Mouse (Mus musculus) limb, embryonic 14.5 days (tissue): ENCODE measurements around the gene Agbl2. TPM values are rescaled to one million over a fixed set of nuclear protein-coding genes. Genes with fewer than 3 reads are reported as not detected.

Source experiments
- ATAC-seq: fragments of 200-750 bp; cut with Nextera tagmentation; 2 replicates; pipeline ENCODE4 v1.8.0; 2017; ENCODE audit warnings: low read depth, moderate number of reproducible peaks, moderate TSS enrichment; ENCODE audit not compliant: low FRiP score
- DNase-seq: peaks from one replicate; pipeline ENCODE4 v3.0.0-alpha.2; 2015; ENCODE audit warnings: low spot score
- H3K27ac ChIP-seq: fragments of 300-500 bp; sonication (generic); replicated peaks from 2 replicates; pipeline ENCODE4 v1.5.1; 2014; ENCODE audit warnings: low read depth, mild to moderate bottlenecking, low read length, moderate library complexity, mixed read lengths
- H3K27me3 ChIP-seq: fragments of 300-500 bp; sonication (generic); 2 replicates; pipeline ENCODE4 v1.6.1; 2014; ENCODE audit warnings: low read length, mixed read lengths; ENCODE audit not compliant: control insufficient read depth, insufficient read depth
- H3K36me3 ChIP-seq: fragments of 300-500 bp; sonication (generic); 2 replicates; pipeline ENCODE4 v1.6.1; 2014; ENCODE audit warnings: mild to moderate bottlenecking, low read length, moderate library complexity, mixed read lengths; ENCODE audit not compliant: control insufficient read depth, insufficient read depth
- H3K4me1 ChIP-seq: fragments of 300-500 bp; sonication (generic); 2 replicates; pipeline ENCODE4 v1.6.1; 2014; ENCODE audit warnings: antibody characterized with exemption, low read length, mixed read lengths; ENCODE audit not compliant: control insufficient read depth, insufficient read depth
- H3K4me2 ChIP-seq: fragments of 300-500 bp; sonication (generic); replicated peaks from 2 replicates; pipeline ENCODE4 v1.6.1; 2014; ENCODE audit warnings: low read depth, mild to moderate bottlenecking, low read length, moderate library complexity; ENCODE audit not compliant: severe bottlenecking
- H3K4me3 ChIP-seq: fragments of 300-500 bp; sonication (generic); replicated peaks from 2 replicates; pipeline ENCODE4 v1.5.1; 2014; ENCODE audit warnings: low read length
- H3K9ac ChIP-seq: fragments of 300-500 bp; sonication (generic); 2 replicates; pipeline ENCODE4 v1.6.1; 2014; ENCODE audit warnings: mild to moderate bottlenecking, low read depth, low read length, moderate library complexity; ENCODE audit not compliant: severe bottlenecking
- H3K9me3 ChIP-seq: fragments of 300-500 bp; sonication (generic); 2 replicates; pipeline ENCODE4 v1.6.1; 2016; ENCODE audit warnings: low read length; ENCODE audit not compliant: control insufficient read depth
- POLR2A ChIP-seq: fragments of 200-500 bp; IDR thresholded peaks from 2 replicates; pipeline ENCODE4 v1.8.0; 2012; ENCODE audit warnings: inconsistent platforms, mild to moderate bottlenecking, moderate library complexity, borderline replicate concordance; ENCODE audit not compliant: insufficient read depth, insufficient read length; ENCODE audit errors: extremely low read depth
- WGBS: fragments of 180-500 bp; shearing (Covaris S2); extraction: QIAGEN DNeasy Blood & Tissue Kit; methylation state at CpG from one replicate; pipeline ENCODE4 v1.1.7; 2014; 5-methylcytosine and 5-hydroxymethylcytosine counted together
- polyA plus RNA-seq, 2 experiments: library from polyadenylated mRNA; depleted of rRNA in 1 of 2; stranded (reverse) in 1 of 2; unstranded in 1 of 2; fragments of >200 nt; fragmentation: Nextera tagmentation in 1 of 2; extraction: Ambion mirVana in 1 of 2; gene quantifications; 2 replicates each; pipeline versions ENCODE4 v1.2.1 to v1.2.3; 2012 to 2014

Agbl2 gene
- polyA plus RNA-seq, 2 experiments = 1.4 to 2.3 TPM

- 67% methylated on average over 8 of the region's 8 CpGs for WGBS
- ATAC-seq (no peak), DNase-seq (no peak)
- Histone ChIP-seq H3K9ac (no peak overlapping the region), H3K4me3 (no peak overlapping the region), H3K36me3 (peaks cover 13% of the 10 kb centered on the region), H3K9me3 (no peaks in the 10 kb centered on the region), H3K27ac (no peak overlapping the region), H3K4me2 (no peak overlapping the region), H3K4me1 (no peaks in the 10 kb centered on the region), H3K27me3 (no peaks in the 10 kb centered on the region)
- no peak for TF ChIP-seq POLR2A
Observed at GRCm38 (mm10) chr2:90871180-90871961, 88.8 kb downstream of the Agbl2 start.

- Histone ChIP-seq H3K27ac (no peak overlapping the region), H3K4me1 (no peaks in the 10 kb centered on the region), H3K4me3 (no peak overlapping the region), H3K27me3 (no peaks in the 10 kb centered on the region), H3K9me3 (no peaks in the 10 kb centered on the region), H3K36me3 (peaks cover under 1% of the 10 kb centered on the region; the same call in 1 of the 2 replicates), H3K4me2 (no peak overlapping the region), H3K9ac (no peak overlapping the region)
- WGBS = 75% methylated on average over 1 of the region's 1 CpGs
- no peak for TF ChIP-seq POLR2A
- ATAC-seq = no peak
- no peak for DNase-seq
Observed at GRCm38 (mm10) chr2:90874025-90874424, 91.5 kb downstream of the Agbl2 start.

GRCm38 (mm10) chr2:90875239-90875638, 92.7 kb downstream of the Agbl2 start:
- Histone ChIP-seq H3K36me3 (no peaks in the 10 kb centered on the region), H3K4me2 (no peak overlapping the region), H3K9ac (no peak overlapping the region), H3K27me3 (no peaks in the 10 kb centered on the region), H3K27ac (no peak overlapping the region), H3K4me3 (no peak overlapping the region), H3K4me1 (no peaks in the 10 kb centered on the region), H3K9me3 (no peaks in the 10 kb centered on the region)
- WGBS = 65% methylated on average over 2 of the region's 2 CpGs
- ATAC-seq = no peak
- no peak for TF ChIP-seq POLR2A
- no peak for DNase-seq

GRCm38 (mm10) chr2:90877584-90878259, 95.2 kb downstream of the Agbl2 start:
- Histone ChIP-seq H3K4me3 (no peak overlapping the region), H3K4me1 (no peaks in the 10 kb centered on the region), H3K4me2 (no peak overlapping the region), H3K27me3 (no peaks in the 10 kb centered on the region), H3K27ac (no peak overlapping the region), H3K9me3 (no peaks in the 10 kb centered on the region), H3K9ac (no peak overlapping the region), H3K36me3 (no peaks in the 10 kb centered on the region)
- ATAC-seq (no peak), DNase-seq (no peak)
- WGBS = 84% methylated on average over 4 of the region's 5 CpGs
- TF ChIP-seq POLR2A = no peak

GRCm38 (mm10) chr2:90879419-90879818, 96.9 kb downstream of the Agbl2 start:
- Histone ChIP-seq H3K36me3 (no peaks in the 10 kb centered on the region), H3K27ac (no peak overlapping the region), H3K27me3 (no peaks in the 10 kb centered on the region), H3K4me1 (no peaks in the 10 kb centered on the region), H3K4me2 (no peak overlapping the region), H3K9me3 (no peaks in the 10 kb centered on the region), H3K9ac (no peak overlapping the region), H3K4me3 (no peak overlapping the region)
- no peak for ATAC-seq
- DNase-seq = no peak
- no peak for TF ChIP-seq POLR2A
